Mouse (Mus musculus) ES-E14 (cell line): ENCODE data around the gene Mthfd2.

Experiments used
- CHD2 ChIP-seq: IDR thresholded peaks from 2 replicates; pipeline ENCODE4 v1.6.1; 2014; ENCODE audit warnings: mild to moderate bottlenecking, low read depth, low read length, inconsistent platforms
- MAFK ChIP-seq: IDR thresholded peaks from 2 replicates; pipeline ENCODE4 v1.6.1; 2014; ENCODE audit warnings: mild to moderate bottlenecking, low read depth, low read length, inconsistent platforms; ENCODE audit not compliant: insufficient read depth
- ZC3H11A ChIP-seq: IDR thresholded peaks from 2 replicates; pipeline ENCODE4 v1.6.1; 2012; ENCODE audit warnings: low read depth, mild to moderate bottlenecking, inconsistent platforms, low read length, borderline replicate concordance
- ZNF384 ChIP-seq: IDR thresholded peaks from 2 replicates; pipeline ENCODE4 v1.6.1; 2012; ENCODE audit warnings: low read depth, low read length, inconsistent platforms

GRCm38 (mm10) chr6:83363075-83363474, 37.4 kb upstream of the Mthfd2 start:
- TF ChIP-seq CHD2: no peak
- TF ChIP-seq MAFK: no peak
- TF ChIP-seq ZC3H11A: no peak
- no peak for TF ChIP-seq ZNF384
